Mouse (Mus musculus) erythroblast, adult 5-6 weeks (primary cell): Measurements from ENCODE around the gene Stx4a. TPM values are rescaled to one million over a fixed set of nuclear protein-coding genes. Genes with fewer than 3 reads are reported as not detected.
"Not testable (repeated sequence)": the region's sequence is repeated elsewhere in the genome, so short reads cannot be mapped to it uniquely, and the experiment has no call there.

Experiments used
- ATAC-seq: replicated peaks from 2 replicates; pipeline ENCODE4 v1.8.0; 2016; ENCODE audit warnings: moderate number of reproducible peaks, mild to moderate bottlenecking, moderate TSS enrichment, inconsistent platforms; ENCODE audit not compliant: poor library complexity, low FRiP score, severe bottlenecking
- total RNA-seq, 2 experiments: library from RNA; stranded (forward) in 1 of 2; stranded (reverse) in 1 of 2; fragments of 150-400 nt in 1 of 2; fragments of 200-764, 138-1000 nt in 1 of 2; gene quantifications; 2 replicates each; pipeline versions ENCODE4 v1.2.3 to v1.2.4; 2015 to 2017; ENCODE audit warnings: low replicate concordance in 2 of 2

The Stx4a gene
- total RNA-seq, 2 experiments from 2014 or later = 9.8 to 17.9 TPM

DNA sequence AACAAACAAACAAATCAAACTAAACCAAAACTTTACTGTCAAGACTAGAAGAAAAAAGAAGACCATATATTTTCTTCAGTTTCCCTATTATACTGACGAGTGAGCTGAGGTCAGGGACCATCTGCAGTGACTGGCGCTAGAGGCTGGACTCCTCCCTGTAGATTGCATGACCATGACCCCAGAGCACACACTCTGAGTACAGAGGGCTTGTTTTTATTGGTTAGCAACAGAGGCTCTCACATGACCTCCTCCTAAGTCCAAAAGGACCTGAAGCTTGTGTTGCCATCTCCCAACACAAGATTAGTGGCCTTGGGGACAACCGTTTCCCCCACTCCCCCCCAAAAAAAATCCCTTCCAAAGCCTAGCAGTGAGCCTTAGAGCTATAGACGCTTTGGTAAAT, 10.3 kb upstream of the Stx4a start:
- no peak for ATAC-seq

DNA sequence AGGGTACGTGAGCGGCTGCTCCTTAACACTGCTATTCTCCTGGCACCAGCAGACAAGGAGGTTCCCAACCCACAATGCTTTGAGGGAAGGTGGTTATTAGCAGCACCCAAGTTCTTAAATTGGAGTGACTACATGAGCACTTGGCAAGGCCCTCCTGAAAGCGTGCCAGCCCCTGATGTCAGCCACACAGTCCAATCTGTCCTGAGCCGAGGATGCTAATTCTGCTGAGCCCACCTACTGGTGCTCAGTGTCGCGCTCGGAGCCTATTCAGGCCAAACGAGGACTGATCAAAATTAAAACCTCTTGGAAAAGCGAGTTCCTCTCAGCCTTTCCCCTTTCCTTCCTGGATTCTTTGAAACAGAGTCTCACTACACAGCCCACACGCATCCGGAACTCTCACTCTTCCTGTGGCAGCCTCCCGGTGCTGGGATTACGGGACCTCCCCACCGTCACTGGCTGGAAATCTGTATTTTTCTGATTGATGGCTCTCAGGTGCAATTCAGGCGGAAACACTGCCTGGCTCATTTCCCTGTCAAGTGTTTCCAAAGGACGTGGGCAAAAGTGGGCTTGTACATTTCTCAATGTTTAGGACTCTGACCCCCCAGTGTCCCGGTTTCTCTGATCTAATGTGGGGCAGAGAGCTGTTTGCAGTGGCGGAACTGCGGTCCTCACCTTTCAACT, 9.7 kb upstream of the Stx4a start:
- ATAC-seq = no peak

DNA sequence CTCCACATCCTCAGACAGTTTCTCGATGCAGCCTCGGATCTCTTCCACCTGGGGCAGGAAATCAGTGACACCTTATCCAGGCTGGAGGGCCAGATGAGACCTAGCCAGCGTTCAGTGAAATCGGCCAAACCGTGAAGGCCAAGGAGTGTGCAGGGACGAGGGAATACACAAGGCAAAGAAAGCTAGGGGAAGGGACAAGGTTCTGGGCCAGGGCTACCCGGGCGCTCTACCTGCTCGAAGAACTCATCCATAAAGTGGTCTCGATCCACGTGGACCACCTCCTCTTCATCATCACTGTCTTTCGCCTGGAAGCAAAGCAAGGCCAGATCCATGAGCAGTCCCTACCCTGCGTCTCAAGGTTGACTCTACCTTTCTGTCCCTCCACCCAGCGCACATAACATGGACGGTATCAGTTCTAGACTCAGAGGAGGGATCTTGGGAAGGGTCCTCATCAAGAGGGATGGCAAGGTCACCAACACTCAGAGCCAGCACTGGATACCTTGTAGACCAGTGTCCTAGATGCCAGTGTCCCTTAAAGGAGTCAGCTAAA, 8.9 kb upstream of the Stx4a start:
- no peak for ATAC-seq

DNA sequence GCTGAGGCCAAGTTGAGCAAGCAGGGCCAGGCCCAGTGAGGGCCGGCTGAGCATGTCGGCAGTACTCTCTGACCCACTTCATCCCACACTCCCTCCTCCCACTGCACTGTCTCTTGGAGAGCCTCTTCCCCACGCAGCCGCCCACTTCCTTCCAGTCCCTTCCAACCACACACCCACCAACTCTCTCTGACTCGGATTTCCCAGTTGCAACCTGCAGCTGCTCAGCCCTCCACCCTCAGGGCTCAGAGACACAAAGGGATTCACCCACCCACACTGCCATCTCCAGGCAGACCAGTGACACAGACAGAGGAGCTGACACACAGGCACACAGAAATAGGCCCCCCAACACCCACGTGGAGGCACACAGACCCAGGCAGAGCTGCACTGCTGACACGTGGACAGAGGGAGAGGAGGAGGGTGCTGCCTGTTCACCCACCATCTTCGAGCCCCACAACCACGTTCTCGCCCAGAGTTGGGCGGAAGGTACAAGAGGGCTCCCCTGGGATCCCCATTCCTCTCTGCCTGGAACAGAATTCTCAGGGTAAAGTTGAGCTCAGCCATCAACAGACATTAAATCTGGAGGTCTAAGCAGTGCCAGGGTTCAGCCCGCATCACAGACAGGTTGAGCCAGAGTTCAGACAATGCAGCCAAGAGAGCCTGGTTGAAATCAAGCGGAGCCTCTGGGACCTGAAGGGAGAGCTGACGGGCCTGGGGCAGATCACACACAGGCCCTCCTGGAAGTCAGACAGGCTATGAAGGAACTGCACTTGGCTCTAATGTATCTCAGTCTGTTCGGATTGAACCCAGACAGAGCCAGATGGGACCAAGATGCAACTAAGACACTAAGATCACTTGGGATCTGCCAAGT, 7.9 kb upstream of the Stx4a start:
- no peak for ATAC-seq

- ATAC-seq = no peak
Observed at GRCm38 (mm10) chr7:127817053-127817452, 7.0 kb upstream of the Stx4a start.

DNA sequence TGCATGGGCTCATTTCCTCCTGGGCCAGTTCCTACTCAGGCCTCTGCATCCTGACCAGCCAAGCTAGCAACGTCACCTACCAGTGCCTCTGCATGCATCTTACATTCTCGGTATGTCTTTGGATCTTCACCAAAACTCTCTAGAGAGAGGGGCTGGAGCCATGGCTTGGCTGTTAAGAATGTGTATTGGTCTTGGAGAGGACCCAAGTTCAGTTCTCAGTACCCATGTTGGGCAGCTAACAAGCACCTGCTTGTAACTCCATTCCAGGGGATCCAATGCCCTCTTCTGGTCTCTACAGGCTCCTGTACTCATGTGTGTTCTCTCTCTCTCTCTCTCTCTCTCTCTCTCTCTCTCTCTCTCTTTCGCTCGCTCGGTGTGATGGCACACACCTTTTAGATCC, 6.3 kb upstream of the Stx4a start:
- no peak for ATAC-seq

- ATAC-seq = no peak
Observed at GRCm38 (mm10) chr7:127820836-127821509, 3.1 kb upstream of the Stx4a start.

GRCm38 (mm10) chr7:127822494-127822893, 1.6 kb upstream of the Stx4a start:
- ATAC-seq = no peak

GRCm38 (mm10) chr7:127823236-127824171, 590 bp upstream of the Stx4a start:
- no peak for ATAC-seq

DNA sequence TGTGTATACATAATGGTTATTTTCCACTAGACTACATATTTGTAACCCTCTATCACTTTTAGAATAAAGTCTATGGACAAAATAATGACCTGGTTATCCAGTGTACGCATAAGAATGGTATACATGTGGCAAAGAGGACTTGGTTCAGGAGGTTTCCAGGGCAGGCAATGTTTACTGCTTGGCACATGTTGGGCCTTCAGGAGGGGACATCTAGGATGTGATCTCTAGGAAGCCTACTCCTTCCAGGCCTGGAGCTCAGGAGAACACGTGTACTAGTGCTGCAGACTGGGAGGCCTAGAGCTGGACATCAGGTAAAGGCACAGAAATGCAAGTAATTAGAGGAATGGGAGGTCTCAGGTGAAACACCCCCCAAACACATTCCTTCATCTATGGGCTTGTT, 11.5 kb downstream of the Stx4a start:
- no peak for ATAC-seq

DNA sequence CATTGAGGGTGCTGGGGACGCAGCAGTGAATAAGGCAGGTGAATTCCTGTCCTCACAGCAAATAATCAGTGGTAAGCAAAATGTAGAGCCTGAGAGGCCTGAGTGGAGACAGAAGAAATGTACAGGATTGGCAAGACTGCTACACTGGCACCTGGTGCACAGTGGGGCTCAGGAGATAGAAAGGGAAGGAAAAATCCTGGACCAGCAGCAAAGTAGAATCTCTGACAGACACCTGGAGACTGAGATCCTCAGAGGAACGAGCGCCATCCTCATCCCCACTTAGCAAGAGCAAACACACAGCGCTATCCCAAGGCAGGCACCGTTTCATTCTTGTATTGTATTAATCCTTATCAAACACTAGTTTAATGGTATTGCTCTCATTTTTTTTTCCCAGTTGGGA, 13.4 kb downstream of the Stx4a start:
- ATAC-seq = no peak

- ATAC-seq = not testable (repeated sequence)
Observed at GRCm38 (mm10) chr7:127837878-127838277, 13.8 kb downstream of the Stx4a start.

GRCm38 (mm10) chr7:127840031-127840430, 15.9 kb downstream of the Stx4a start:
- not testable (repeated sequence) for ATAC-seq

DNA sequence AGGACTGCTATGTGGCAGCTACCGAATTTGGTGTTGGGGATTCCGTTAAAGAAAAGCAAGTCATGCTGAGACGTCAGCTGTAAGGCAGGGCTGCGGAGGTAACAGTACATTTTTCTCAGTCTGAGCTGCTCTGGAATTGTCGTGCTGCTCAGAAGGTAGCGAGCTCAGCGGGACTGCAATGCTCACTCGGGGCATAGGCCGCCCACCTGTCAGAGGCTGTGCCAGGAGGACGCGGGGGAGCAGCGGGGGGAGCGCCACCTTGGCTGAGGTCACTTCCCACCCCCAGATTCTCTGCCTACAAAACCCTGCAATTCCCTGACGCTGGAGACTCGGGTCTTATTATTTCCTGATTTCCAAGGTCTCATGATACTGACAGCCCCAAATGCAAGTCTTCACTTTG, 16.8 kb downstream of the Stx4a start:
- ATAC-seq = peak; percentile 56

GRCm38 (mm10) chr7:127841340-127842000, 17.4 kb downstream of the Stx4a start:
- peak; percentile 81 for ATAC-seq

DNA sequence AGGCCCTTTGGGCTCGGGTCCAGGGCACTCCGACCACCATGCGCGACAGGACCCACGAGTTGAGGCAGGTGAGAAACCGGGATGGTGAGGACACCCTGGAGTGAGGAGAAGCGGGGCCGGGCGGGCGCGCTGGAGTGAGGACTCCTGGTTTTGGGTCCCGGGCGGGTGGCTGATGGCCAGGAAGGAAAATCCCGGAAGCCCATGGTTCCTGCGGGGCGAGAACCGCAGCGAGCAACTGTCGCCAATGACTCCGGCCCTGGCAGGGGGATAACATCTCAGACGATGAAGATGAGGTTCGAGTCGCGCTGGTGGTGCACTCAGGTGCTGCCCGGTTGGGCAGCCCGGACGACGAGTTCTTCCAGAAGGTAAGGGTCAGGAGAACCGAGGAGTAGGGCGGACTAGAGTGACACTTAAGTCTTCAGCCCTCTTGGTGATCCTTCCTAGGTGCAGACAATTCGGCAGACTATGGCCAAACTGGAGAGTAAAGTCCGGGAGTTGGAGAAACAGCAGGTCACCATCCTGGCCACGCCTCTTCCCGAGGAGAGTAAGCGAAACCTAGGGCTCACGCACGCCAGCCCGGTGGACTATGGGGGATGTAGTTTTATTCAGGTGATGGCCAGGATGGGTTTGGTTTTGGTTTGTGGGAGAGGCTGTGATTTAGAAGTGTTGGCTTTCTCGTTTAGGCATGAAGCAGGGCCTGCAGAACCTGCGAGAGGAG, 18.1 kb downstream of the Stx4a start:
- peak; percentile 89 for ATAC-seq

DNA sequence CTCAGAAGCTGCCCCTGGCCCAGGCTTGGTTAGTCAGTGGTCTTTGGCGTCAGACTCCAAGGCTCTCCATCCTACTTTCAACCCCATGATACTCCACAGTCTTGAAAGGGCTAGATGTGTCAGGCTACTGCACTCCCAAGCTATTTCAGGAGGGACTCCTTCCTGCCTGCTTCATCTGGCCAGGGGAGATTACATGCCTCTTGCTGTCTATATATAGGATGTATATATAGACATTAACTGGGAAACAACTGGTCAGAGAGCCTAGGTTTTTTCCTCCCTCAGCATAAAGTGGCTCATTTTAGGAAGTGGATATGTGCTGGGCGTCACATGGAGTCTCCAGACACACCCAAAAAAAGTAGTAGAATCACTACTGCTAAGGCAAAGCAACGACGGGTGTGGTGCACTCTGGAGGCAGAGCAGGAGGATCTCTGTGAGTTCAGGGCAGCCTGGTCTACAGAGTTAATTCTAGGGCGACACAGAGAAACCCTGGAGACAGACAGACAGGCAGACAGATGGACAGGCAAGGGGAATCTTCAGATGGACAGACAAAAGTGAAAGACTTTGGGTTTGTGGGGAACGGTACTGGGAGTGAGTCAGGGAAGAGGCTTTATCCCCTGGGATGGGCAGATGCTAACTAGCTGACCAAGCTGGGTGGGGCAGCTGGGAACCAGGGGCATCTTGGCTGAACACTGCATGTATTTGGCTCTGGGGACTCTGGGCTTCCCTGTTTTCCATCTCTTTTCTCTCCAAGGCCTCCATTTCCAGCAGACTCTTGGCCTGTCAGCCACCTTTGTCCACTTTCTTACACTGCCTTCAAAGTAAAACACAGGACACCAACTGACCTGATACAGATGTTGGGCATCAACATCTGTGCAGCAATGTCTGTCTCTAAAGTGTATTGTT, 26.1 kb downstream of the Stx4a start:
- ATAC-seq = no peak
